Mouse (Mus musculus): ENCODE data around the gene Cacna2d1. TPM values are rescaled to one million over a fixed set of nuclear protein-coding genes. Genes with fewer than 3 reads are reported as not detected.

Gene Cacna2d1
- polyA plus RNA-seq, 1 experiment from 2014 or later, result 5.9 TPM

- H3K4me1 ChIP-seq, result no peaks in the 10 kb centered on the region
- 87% methylated on average over 7 of the region's 7 CpGs for WGBS
- H3K27me3 ChIP-seq (ENCODE audit: low read depth, poor library complexity, severe bottlenecking), result no peaks in the 10 kb centered on the region
- H3K4me3 ChIP-seq, result no peak overlapping the region
- H3K9me3 ChIP-seq (replicated peaks), result no peaks in the 10 kb centered on the region
- DNase-seq (ENCODE audit: low spot score), result no peak
- H3K36me3 ChIP-seq, result no peaks in the 10 kb centered on the region
- no peak overlapping the region for H3K27ac ChIP-seq (replicated peaks)
Measured at GRCm38 (mm10) chr5:16092540-16092939, 158.0 kb downstream of the Cacna2d1 start.

- Histone ChIP-seq H3K36me3 (no peaks in the 10 kb centered on the region), H3K27me3 (ENCODE audit: low read depth, poor library complexity, severe bottlenecking) (no peaks in the 10 kb centered on the region), H3K4me1 (no peaks in the 10 kb centered on the region), H3K9me3 (replicated peaks) (no peaks in the 10 kb centered on the region), H3K4me3 (no peak overlapping the region), H3K27ac (replicated peaks) (no peak overlapping the region)
- 92% methylated on average over 11 of the region's 11 CpGs for WGBS
- no peak for DNase-seq (ENCODE audit: low spot score)
Measured at GRCm38 (mm10) chr5:16093071-16093693, 158.7 kb downstream of the Cacna2d1 start.

- no peak for DNase-seq (ENCODE audit: low spot score)
- no peaks in the 10 kb centered on the region for H3K36me3 ChIP-seq
- no peaks in the 10 kb centered on the region for H3K27me3 ChIP-seq (ENCODE audit: low read depth, poor library complexity, severe bottlenecking)
- 89% methylated on average over 4 of the region's 4 CpGs for WGBS
- H3K27ac ChIP-seq (replicated peaks), result no peak overlapping the region
- H3K9me3 ChIP-seq (replicated peaks), result no peaks in the 10 kb centered on the region
- H3K4me1 ChIP-seq, result no peaks in the 10 kb centered on the region
- H3K4me3 ChIP-seq, result no peak overlapping the region
Measured at GRCm38 (mm10) chr5:16095345-16095744, 160.9 kb downstream of the Cacna2d1 start.

GRCm38 (mm10) chr5:16098766-16099165, 164.3 kb downstream of the Cacna2d1 start:
- no peaks in the 10 kb centered on the region for H3K4me1 ChIP-seq
- no peaks in the 10 kb centered on the region for H3K9me3 ChIP-seq (replicated peaks)
- H3K4me3 ChIP-seq, result no peak overlapping the region
- no peak overlapping the region for H3K27ac ChIP-seq (replicated peaks)
- DNase-seq (ENCODE audit: low spot score), result no peak
- WGBS, result 80% methylated on average over 2 of the region's 2 CpGs
- no peaks in the 10 kb centered on the region for H3K36me3 ChIP-seq
- H3K27me3 ChIP-seq (ENCODE audit: low read depth, poor library complexity, severe bottlenecking), result no peaks in the 10 kb centered on the region

- H3K36me3 ChIP-seq, result no peaks in the 10 kb centered on the region
- H3K4me1 ChIP-seq, result no peaks in the 10 kb centered on the region
- no peaks in the 10 kb centered on the region for H3K27me3 ChIP-seq (ENCODE audit: low read depth, poor library complexity, severe bottlenecking)
- no peaks in the 10 kb centered on the region for H3K9me3 ChIP-seq (replicated peaks)
- 97% methylated on average over 1 of the region's 1 CpGs for WGBS
- H3K27ac ChIP-seq (replicated peaks), result no peak overlapping the region
- H3K4me3 ChIP-seq, result no peak overlapping the region
- no peak for DNase-seq (ENCODE audit: low spot score)
Measured at GRCm38 (mm10) chr5:16101820-16102219, 167.3 kb downstream of the Cacna2d1 start.

- Histone ChIP-seq H3K27ac (replicated peaks) (no peak overlapping the region), H3K4me1 (0 out of 2 replicates have a peak, but pooled peaks cover under 1% of the 10 kb centered on the region), H3K4me3 (no peak overlapping the region), H3K27me3 (ENCODE audit: low read depth, poor library complexity, severe bottlenecking) (no peaks in the 10 kb centered on the region), H3K36me3 (no peaks in the 10 kb centered on the region), H3K9me3 (replicated peaks) (no peaks in the 10 kb centered on the region)
- 67% methylated on average over 2 of the region's 2 CpGs for WGBS
- DNase-seq (ENCODE audit: low spot score), result no peak
Measured at GRCm38 (mm10) chr5:16105701-16106100, 171.2 kb downstream of the Cacna2d1 start.

- Histone ChIP-seq H3K4me1 (0 out of 2 replicates have a peak, but pooled peaks cover 5% of the 10 kb centered on the region), H3K36me3 (no peaks in the 10 kb centered on the region), H3K27ac (replicated peaks) (no peak overlapping the region), H3K9me3 (replicated peaks) (no peaks in the 10 kb centered on the region), H3K27me3 (ENCODE audit: low read depth, poor library complexity, severe bottlenecking) (no peaks in the 10 kb centered on the region), H3K4me3 (no peak overlapping the region)
- 84% methylated on average over 1 of the region's 1 CpGs for WGBS
- DNase-seq (ENCODE audit: low spot score), result no peak
Measured at GRCm38 (mm10) chr5:16110643-16111042, 176.2 kb downstream of the Cacna2d1 start.

- H3K4me3 ChIP-seq, result no peak overlapping the region
- no peak for DNase-seq (ENCODE audit: low spot score)
- no peaks in the 10 kb centered on the region for H3K36me3 ChIP-seq
- H3K27ac ChIP-seq (replicated peaks), result no peak overlapping the region
- WGBS, result 89% methylated on average over 1 of the region's 1 CpGs
- H3K9me3 ChIP-seq (replicated peaks), result no peaks in the 10 kb centered on the region
- H3K27me3 ChIP-seq (ENCODE audit: low read depth, poor library complexity, severe bottlenecking), result no peaks in the 10 kb centered on the region
- H3K4me1 ChIP-seq, result 0 out of 2 replicates have a peak, but pooled peaks cover 5% of the 10 kb centered on the region
Measured at GRCm38 (mm10) chr5:16113879-16114278, 179.4 kb downstream of the Cacna2d1 start.

- H3K27ac ChIP-seq (replicated peaks), result no peak overlapping the region
- H3K4me1 ChIP-seq, result no peaks in the 10 kb centered on the region
- 85% methylated on average over 11 of the region's 11 CpGs for WGBS
- no peaks in the 10 kb centered on the region for H3K27me3 ChIP-seq (ENCODE audit: low read depth, poor library complexity, severe bottlenecking)
- no peaks in the 10 kb centered on the region for H3K9me3 ChIP-seq (replicated peaks)
- no peak overlapping the region for H3K4me3 ChIP-seq
- DNase-seq (ENCODE audit: low spot score), result no peak
- H3K36me3 ChIP-seq, result no peaks in the 10 kb centered on the region
Measured at GRCm38 (mm10) chr5:16121334-16121733, 186.8 kb downstream of the Cacna2d1 start.

- Histone ChIP-seq H3K4me1 (no peaks in the 10 kb centered on the region), H3K27ac (replicated peaks) (no peak overlapping the region), H3K27me3 (ENCODE audit: low read depth, poor library complexity, severe bottlenecking) (no peaks in the 10 kb centered on the region), H3K9me3 (replicated peaks) (no peaks in the 10 kb centered on the region), H3K4me3 (no peak overlapping the region), H3K36me3 (no peaks in the 10 kb centered on the region)
- WGBS, result 92% methylated on average over 6 of the region's 6 CpGs
- DNase-seq (ENCODE audit: low spot score), result no peak
Measured at GRCm38 (mm10) chr5:16122110-16122509, 187.6 kb downstream of the Cacna2d1 start.

- H3K36me3 ChIP-seq, result no peaks in the 10 kb centered on the region
- H3K9me3 ChIP-seq (replicated peaks), result no peaks in the 10 kb centered on the region
- H3K4me1 ChIP-seq, result peaks cover 5% of the 10 kb centered on the region; the same call in 1 of the 2 replicates
- no peak overlapping the region for H3K4me3 ChIP-seq
- H3K27me3 ChIP-seq (ENCODE audit: low read depth, poor library complexity, severe bottlenecking), result no peaks in the 10 kb centered on the region
- DNase-seq (ENCODE audit: low spot score), result no peak
- WGBS, result 78% methylated on average over 6 of the region's 6 CpGs
- no peak overlapping the region for H3K27ac ChIP-seq (replicated peaks)
Measured at GRCm38 (mm10) chr5:16134286-16135094, 200.0 kb downstream of the Cacna2d1 start.

GRCm38 (mm10) chr5:16135986-16136385, 201.5 kb downstream of the Cacna2d1 start:
- Histone ChIP-seq H3K36me3 (no peaks in the 10 kb centered on the region), H3K4me1 (peaks cover 5% of the 10 kb centered on the region; the same call in 1 of the 2 replicates), H3K4me3 (no peak overlapping the region), H3K27me3 (ENCODE audit: low read depth, poor library complexity, severe bottlenecking) (no peaks in the 10 kb centered on the region), H3K27ac (replicated peaks) (no peak overlapping the region), H3K9me3 (replicated peaks) (no peaks in the 10 kb centered on the region)
- DNase-seq (ENCODE audit: low spot score), result no peak
- 75% methylated on average over 3 of the region's 3 CpGs for WGBS

- Histone ChIP-seq H3K36me3 (no peaks in the 10 kb centered on the region), H3K4me3 (no peak overlapping the region), H3K4me1 (peaks cover 5% of the 10 kb centered on the region; the same call in 1 of the 2 replicates), H3K27me3 (ENCODE audit: low read depth, poor library complexity, severe bottlenecking) (no peaks in the 10 kb centered on the region), H3K9me3 (replicated peaks) (no peaks in the 10 kb centered on the region), H3K27ac (replicated peaks) (no peak overlapping the region)
- WGBS, result 77% methylated on average over 2 of the region's 2 CpGs
- no peak for DNase-seq (ENCODE audit: low spot score)
Measured at GRCm38 (mm10) chr5:16136839-16137238, 202.3 kb downstream of the Cacna2d1 start.
